Mouse (Mus musculus) neural tube, embryonic 15.5 days (tissue): ENCODE measurements around the gene Sema4a. TPM values are rescaled to one million over a fixed set of nuclear protein-coding genes. Genes with fewer than 3 reads are reported as not detected.

Experiments
- ATAC-seq: fragments of 200-750 bp; cut with Nextera tagmentation; 2 replicates; pipeline ENCODE4 v1.8.0; 2017; ENCODE audit warnings: mild to moderate bottlenecking, moderate TSS enrichment, moderate library complexity; ENCODE audit not compliant: low FRiP score
- H3K27ac ChIP-seq: fragments of 300-500 bp; sonication (generic); replicated peaks from 2 replicates; pipeline ENCODE4 v1.5.1; 2015; ENCODE audit warnings: mild to moderate bottlenecking, inconsistent platforms
- H3K27me3 ChIP-seq: fragments of 300-500 bp; sonication (generic); replicated peaks from 2 replicates; pipeline ENCODE4 v1.6.1; 2015; ENCODE audit warnings: inconsistent platforms
- H3K36me3 ChIP-seq: fragments of 300-500 bp; sonication (generic); 2 replicates; pipeline ENCODE4 v1.6.1; 2015; ENCODE audit warnings: inconsistent platforms
- H3K4me1 ChIP-seq: fragments of 300-500 bp; sonication (generic); 2 replicates; pipeline ENCODE4 v1.6.1; 2015; ENCODE audit warnings: inconsistent platforms
- H3K4me2 ChIP-seq: fragments of 300-500 bp; sonication (generic); 2 replicates; pipeline ENCODE4 v1.6.1; 2015; ENCODE audit warnings: inconsistent platforms, mild to moderate bottlenecking, moderate library complexity
- H3K4me3 ChIP-seq: fragments of 300-500 bp; sonication (generic); replicated peaks from 2 replicates; pipeline ENCODE4 v1.5.1; 2015; ENCODE audit warnings: mild to moderate bottlenecking, inconsistent platforms
- H3K9ac ChIP-seq: fragments of 300-500 bp; sonication (generic); replicated peaks from 2 replicates; pipeline ENCODE4 v1.6.1; 2015; ENCODE audit warnings: mild to moderate bottlenecking, inconsistent platforms
- H3K9me3 ChIP-seq: fragments of 300-500 bp; sonication (generic); replicated peaks from 2 replicates; pipeline ENCODE4 v1.6.1; 2016; ENCODE audit warnings: inconsistent platforms
- WGBS: fragments of 180-500 bp; shearing (Covaris S2); methylation state at CpG from one replicate; pipeline ENCODE4 v1.1.7; 2015; ENCODE audit warnings: mixed read lengths; 5-methylcytosine and 5-hydroxymethylcytosine counted together
- polyA plus RNA-seq: library from polyadenylated mRNA; unstranded; fragments of >200 nt; fragmentation: Nextera tagmentation; extraction: Ambion mirVana; gene quantifications from 2 replicates; pipeline ENCODE4 v1.2.1, GENCODE M21; 2015

Sema4a gene
- polyA plus RNA-seq, 1 experiment from 2014 or later, result 28.8 TPM

DNA sequence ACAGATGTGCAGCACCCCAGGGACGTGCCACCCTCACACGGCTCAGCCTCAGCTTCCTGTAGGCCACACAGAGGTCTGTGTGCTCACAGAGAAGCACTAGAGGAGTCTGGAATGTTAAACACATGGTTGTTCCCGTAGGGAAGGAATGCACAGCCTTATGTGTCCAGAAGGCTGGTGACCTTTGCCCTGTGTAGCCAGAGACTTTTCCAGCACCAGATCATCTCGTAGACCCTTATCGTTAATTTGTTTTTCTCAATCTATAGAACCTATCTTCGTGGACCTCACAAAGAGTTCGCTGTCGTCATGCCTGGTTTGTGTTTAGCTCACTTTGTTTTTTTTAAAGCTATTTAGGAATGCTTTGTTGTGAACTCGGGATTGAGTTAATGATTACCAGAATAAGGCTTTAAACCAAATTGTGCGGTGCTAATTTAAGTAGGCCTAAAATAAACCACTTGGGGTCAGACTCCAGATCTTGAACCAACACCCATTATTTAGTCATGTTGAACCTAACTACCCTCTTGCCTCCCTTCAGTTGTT is 10.0 kb upstream of the Sema4a start:
- ATAC-seq, result no peak
- Histone ChIP-seq H3K9me3 (no peaks in the 10 kb centered on the region), H3K4me1 (0 out of 2 replicates have a peak, but pooled peaks cover 3% of the 10 kb centered on the region), H3K27ac (no peak overlapping the region), H3K36me3 (no peaks in the 10 kb centered on the region), H3K27me3 (peaks cover 8% of the 10 kb centered on the region; the same call in 1 of the 2 replicates), H3K4me2 (no peak overlapping the region), H3K4me3 (no peak overlapping the region), H3K9ac (no peak overlapping the region)
- WGBS, result 32% methylated on average over 10 of the region's 10 CpGs

DNA sequence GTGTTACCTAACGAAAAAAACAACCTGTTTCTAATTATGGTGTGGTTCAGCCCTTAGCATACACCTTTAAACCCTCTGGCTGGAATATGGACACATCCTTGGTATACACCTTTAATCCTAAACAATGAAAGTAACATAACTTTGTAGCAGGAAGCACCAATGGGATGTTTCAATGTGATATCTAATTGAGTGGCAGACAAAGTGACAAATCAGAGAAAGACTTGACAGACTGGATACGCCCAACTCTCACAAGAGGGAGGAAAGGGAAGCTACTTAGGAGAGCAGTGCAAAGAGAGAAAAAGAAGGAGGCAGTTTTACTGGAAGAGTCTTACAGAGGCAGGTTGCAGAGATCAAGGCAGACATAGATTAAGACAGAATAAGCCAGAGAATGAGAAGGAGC is 8.5 kb upstream of the Sema4a start:
- no peak for ATAC-seq
- Histone ChIP-seq H3K9me3 (no peaks in the 10 kb centered on the region), H3K9ac (no peak overlapping the region), H3K36me3 (no peaks in the 10 kb centered on the region), H3K4me2 (no peak overlapping the region), H3K4me3 (no peak overlapping the region), H3K27me3 (peaks cover 8% of the 10 kb centered on the region; the same call in 1 of the 2 replicates), H3K27ac (no peak overlapping the region), H3K4me1 (0 out of 2 replicates have a peak, but pooled peaks cover 3% of the 10 kb centered on the region)
- 86% methylated on average over 2 of the region's 2 CpGs for WGBS

DNA sequence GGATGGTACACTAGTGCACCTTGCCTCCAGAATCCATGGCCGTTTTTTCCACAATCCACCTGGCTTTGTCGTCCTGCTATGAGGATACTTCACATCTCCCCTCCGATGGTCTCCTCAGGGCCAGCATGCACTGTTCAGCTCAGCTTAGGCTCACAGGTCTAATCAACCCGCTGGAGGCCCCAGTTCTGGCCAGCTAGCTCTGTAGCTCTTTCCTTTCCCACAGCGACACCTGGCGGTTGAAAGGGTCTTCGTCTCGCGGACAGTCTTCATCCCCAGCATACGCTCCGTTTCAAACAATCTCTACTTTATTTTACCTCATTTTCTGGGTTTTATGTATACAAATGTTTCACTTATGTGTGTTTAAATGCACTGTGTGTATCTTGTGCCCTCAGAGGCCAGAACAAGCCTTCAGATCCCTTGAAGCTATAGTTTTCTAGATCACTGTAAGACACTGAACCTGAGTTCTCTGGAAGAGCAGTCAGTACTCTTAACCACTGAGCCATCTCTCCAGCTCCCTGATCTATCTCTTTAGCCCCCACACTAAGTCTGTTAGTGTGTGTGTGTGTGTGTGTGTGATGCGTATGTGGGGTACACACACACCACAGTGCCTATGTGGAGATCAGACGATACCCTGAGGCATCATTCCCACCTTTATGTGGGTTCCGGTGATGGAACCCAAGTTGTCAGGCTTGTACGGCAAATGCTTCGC is 6.3 kb upstream of the Sema4a start:
- Histone ChIP-seq H3K4me2 (no peak overlapping the region), H3K4me3 (no peak overlapping the region), H3K27ac (no peak overlapping the region), H3K27me3 (peaks cover 8% of the 10 kb centered on the region; the same call in 1 of the 2 replicates), H3K36me3 (no peaks in the 10 kb centered on the region), H3K9me3 (no peaks in the 10 kb centered on the region), H3K4me1 (0 out of 2 replicates have a peak, but pooled peaks cover 3% of the 10 kb centered on the region), H3K9ac (peak overlapping the region; percentile 27; the same call in 1 of the 2 replicates)
- 28% methylated on average over 16 of the region's 16 CpGs for WGBS
- ATAC-seq, result peak; percentile 88

DNA sequence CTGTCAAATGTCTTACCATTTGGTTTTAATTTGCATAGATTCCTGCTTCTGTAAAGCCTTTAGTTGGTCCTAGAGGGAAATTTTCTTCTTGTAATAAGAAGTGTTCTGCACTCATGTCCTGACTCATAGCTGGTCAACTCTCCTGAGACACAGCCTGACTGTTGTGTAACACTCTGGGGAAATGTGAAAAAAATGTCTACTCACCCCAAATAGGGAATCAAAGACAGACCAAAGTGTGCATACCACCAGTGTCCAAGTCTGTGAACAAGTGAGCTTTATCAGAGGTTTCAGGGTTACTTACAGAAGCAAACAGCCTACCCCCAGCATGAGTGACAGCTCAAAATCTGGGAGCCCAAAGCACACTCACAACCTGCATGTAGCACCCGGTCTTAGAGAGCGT is 4.1 kb upstream of the Sema4a start:
- H3K4me3 ChIP-seq, result no peak overlapping the region
- H3K9me3 ChIP-seq, result no peaks in the 10 kb centered on the region
- H3K27me3 ChIP-seq, result peaks cover 8% of the 10 kb centered on the region; the same call in 1 of the 2 replicates
- no peak for ATAC-seq
- 0 out of 2 replicates have a peak, but pooled peaks cover 3% of the 10 kb centered on the region for H3K4me1 ChIP-seq
- H3K4me2 ChIP-seq, result no peak overlapping the region
- no peaks in the 10 kb centered on the region for H3K36me3 ChIP-seq
- 85% methylated on average over 2 of the region's 2 CpGs for WGBS
- H3K27ac ChIP-seq, result no peak overlapping the region
- no peak overlapping the region for H3K9ac ChIP-seq

DNA sequence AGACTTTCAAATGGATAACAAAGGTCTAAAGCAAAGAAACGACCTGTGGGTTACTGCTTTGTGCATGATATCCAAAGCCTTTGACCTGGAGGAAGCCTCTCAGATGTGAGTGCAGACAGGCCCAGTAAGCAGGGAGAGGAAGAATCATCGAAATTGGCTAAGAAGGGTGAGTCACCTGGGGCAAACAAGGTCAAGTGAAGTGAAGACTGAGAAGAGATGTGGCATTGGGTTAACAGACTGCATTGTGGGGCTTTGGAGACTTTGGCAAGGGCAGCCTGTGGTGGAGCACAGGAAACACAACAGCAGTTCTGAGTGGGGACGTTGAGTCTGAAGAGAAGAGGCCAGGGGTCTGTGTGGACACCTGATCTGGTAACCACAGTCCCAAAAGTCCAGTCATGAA is 3.4 kb upstream of the Sema4a start:
- no peak for ATAC-seq
- no peak overlapping the region for H3K4me2 ChIP-seq
- H3K27me3 ChIP-seq, result peaks cover 8% of the 10 kb centered on the region; the same call in 1 of the 2 replicates
- H3K9me3 ChIP-seq, result no peaks in the 10 kb centered on the region
- no peak overlapping the region for H3K4me3 ChIP-seq
- 57% methylated on average over 3 of the region's 3 CpGs for WGBS
- no peaks in the 10 kb centered on the region for H3K36me3 ChIP-seq
- no peak overlapping the region for H3K9ac ChIP-seq
- no peak overlapping the region for H3K27ac ChIP-seq
- H3K4me1 ChIP-seq, result peaks cover 3% of the 10 kb centered on the region; the same call in 1 of the 2 replicates

DNA sequence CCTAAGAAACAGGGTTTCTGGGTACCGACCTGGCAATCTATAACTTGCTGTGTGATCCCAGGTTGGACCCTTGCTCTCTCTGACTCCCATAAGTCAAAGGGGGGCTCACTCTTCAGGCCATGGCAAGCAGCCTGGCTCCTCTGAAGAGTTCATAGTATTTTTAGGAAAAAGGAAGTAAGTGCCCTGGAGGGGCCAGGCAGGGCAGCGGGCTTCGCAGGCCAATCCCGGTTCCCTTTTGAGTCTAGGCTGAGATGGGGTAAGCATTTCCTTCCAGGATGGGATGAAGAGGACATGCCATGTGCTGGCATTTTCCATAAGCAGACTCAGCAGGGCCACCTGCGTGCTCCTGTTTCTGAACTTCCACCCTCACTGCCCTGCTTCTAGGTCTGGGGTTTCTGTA is 953 bp downstream of the Sema4a start:
- WGBS, result 74% methylated on average over 5 of the region's 5 CpGs
- H3K27ac ChIP-seq, result no peak overlapping the region
- H3K27me3 ChIP-seq, result no peaks in the 10 kb centered on the region
- H3K4me3 ChIP-seq, result no peak overlapping the region
- H3K36me3 ChIP-seq, result no peaks in the 10 kb centered on the region
- H3K9ac ChIP-seq, result no peak overlapping the region
- ATAC-seq, result no peak
- H3K4me2 ChIP-seq, result no peak overlapping the region
- H3K4me1 ChIP-seq, result peaks cover 36% of the 10 kb centered on the region
- H3K9me3 ChIP-seq, result no peaks in the 10 kb centered on the region

DNA sequence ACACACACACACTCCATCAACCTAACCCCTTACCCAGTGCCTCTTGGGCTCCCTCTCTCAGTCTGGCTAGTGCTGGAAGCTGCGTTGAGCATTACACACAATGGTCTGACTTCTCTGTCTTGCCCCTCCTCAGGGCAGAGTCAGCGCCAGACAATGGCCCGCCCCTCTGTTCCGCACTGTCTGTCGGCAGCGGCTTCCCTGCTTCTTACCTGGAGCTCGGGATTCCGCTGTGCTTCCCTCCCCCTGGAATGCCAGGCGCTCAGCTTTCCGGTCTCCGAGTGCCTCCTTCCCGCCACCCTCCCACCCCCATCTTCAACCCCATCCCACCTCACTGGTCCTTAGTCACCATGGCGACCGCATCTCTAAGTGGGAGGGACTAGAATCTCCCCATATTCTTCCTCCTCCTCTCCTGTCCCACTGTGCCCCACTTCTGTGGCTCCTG is 2.2 kb downstream of the Sema4a start:
- Histone ChIP-seq H3K27me3 (no peaks in the 10 kb centered on the region), H3K36me3 (no peaks in the 10 kb centered on the region), H3K4me3 (peak overlapping the region; percentile 49), H3K4me1 (peaks cover 36% of the 10 kb centered on the region), H3K4me2 (peak overlapping the region; percentile 66), H3K9ac (peak overlapping the region; percentile 59), H3K27ac (peak overlapping the region; percentile 85), H3K9me3 (no peaks in the 10 kb centered on the region)
- WGBS, result 2% methylated on average over 14 of the region's 14 CpGs
- ATAC-seq, result peak; percentile 82

DNA sequence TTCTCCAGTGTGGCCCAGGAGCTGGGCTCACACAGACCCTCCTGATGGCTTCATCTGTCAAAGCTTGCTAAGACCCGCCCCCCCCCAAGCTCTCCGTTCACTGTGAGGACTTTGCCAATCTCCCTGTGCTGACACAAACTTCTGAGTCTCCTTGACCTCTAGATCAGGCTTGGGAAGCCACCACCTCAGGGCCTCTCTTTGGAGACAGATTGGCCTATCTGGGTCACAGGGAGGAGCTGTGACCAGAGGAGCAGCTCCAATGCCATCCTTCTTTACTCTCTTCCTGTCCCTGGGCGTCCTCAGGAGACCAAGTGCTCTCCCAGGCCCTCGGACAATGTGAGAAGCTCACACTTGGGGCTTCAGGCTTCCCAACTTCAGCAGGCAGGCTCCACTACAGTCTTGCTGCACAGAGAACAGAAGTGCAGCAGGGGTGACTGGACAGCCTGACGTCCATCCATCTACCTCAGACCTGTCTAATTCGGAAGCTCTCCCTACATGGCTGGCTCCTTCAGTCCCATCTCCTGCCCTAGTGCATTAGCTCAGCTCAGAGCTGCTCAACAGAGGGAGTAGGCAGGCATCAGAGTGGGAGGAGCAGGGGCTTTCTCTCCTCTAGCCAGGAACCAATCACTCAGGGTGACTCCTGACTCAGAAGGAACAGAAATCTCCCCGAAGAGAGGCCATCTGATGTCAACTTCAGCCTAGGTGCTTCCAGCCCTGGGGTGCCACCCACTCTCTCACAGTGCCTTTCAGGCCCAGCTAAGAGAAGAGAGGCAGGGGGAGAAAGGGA is 4.0 kb downstream of the Sema4a start:
- peaks cover 36% of the 10 kb centered on the region for H3K4me1 ChIP-seq
- H3K9ac ChIP-seq, result peak overlapping the region; percentile 59
- 0 out of 2 replicates have a peak, but pooled peaks cover 1% of the 10 kb centered on the region for H3K27me3 ChIP-seq
- H3K27ac ChIP-seq, result peak overlapping the region; percentile 54; the same call in 1 of the 2 replicates
- H3K36me3 ChIP-seq, result peaks cover 17% of the 10 kb centered on the region
- WGBS, result 70% methylated on average over 7 of the region's 7 CpGs
- ATAC-seq, result no peak
- H3K4me2 ChIP-seq, result peak overlapping the region; percentile 66
- no peaks in the 10 kb centered on the region for H3K9me3 ChIP-seq
- H3K4me3 ChIP-seq, result peak overlapping the region; percentile 49

DNA sequence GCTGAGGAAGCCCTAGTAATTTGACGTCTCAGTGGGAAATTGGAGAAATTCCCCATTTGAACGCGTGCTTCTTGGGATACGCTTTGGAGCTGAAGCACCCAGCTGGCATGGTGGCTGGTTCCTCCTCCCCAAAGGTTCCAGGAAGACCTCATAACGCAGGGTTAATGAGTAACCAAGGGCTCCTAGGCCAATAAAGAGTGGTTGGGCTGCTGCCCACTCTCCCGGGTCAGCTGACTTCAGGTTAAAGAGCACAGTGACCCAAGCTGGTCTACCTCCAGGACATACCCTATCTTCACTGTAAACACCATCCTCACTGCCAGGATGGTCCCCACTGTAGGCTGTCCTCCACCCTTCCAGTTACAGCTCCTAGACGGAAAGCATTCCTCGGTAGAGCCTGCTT is 4.7 kb downstream of the Sema4a start:
- Histone ChIP-seq H3K4me3 (no peak overlapping the region), H3K4me1 (peaks cover 36% of the 10 kb centered on the region), H3K4me2 (peak overlapping the region; percentile 66; the same call in 1 of the 2 replicates), H3K9ac (no peak overlapping the region), H3K9me3 (no peaks in the 10 kb centered on the region), H3K36me3 (peaks cover 21% of the 10 kb centered on the region), H3K27ac (no peak overlapping the region), H3K27me3 (0 out of 2 replicates have a peak, but pooled peaks cover 3% of the 10 kb centered on the region)
- no peak for ATAC-seq
- WGBS, result 70% methylated on average over 8 of the region's 8 CpGs

DNA sequence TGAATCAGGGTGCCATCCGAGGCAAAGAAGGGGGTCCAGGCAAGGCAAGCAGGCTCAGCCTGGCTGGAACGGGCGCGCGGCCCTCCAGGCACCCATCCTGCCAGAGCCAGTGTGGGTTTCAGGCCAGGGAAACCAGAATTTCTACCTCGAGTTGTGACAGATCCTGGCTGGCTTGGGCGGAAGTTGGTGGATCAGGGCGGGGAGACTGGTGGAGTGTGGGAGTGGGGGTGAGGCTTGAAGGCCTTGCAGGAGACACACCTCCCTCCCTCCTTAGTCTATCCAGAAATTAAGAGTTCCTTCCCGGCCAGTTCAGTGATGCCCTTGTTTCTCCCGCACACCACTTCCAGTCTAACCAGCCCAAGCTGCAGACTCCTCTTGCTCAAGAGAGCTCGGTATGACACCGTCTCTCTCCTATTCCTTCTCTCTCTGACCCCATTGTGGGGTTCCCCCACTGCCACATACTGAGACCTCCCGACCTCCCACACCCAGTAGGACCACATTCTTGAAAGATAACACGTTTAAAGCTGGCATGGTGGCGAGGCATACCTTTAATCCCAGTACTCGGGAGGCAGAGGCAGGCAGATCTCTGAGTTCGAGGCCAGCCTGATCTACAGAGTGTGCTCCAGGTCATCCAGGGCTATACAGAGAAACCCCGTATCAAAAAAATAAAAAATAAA is 5.3 kb downstream of the Sema4a start:
- no peaks in the 10 kb centered on the region for H3K9me3 ChIP-seq
- ATAC-seq, result no peak
- WGBS, result 76% methylated on average over 18 of the region's 18 CpGs
- H3K27ac ChIP-seq, result no peak overlapping the region
- no peak overlapping the region for H3K4me3 ChIP-seq
- peaks cover 26% of the 10 kb centered on the region for H3K36me3 ChIP-seq
- H3K27me3 ChIP-seq, result 0 out of 2 replicates have a peak, but pooled peaks cover 3% of the 10 kb centered on the region
- H3K4me2 ChIP-seq, result no peak overlapping the region
- no peak overlapping the region for H3K9ac ChIP-seq
- H3K4me1 ChIP-seq, result peaks cover 36% of the 10 kb centered on the region
